Mouse (Mus musculus): ENCODE results near the gene Slc46a3. TPM values are rescaled to one million over a fixed set of nuclear protein-coding genes. Genes with fewer than 3 reads are reported as not detected.

The Slc46a3 gene
- 1 to 10 TPM; 3.4 to 3.5 TPM for total RNA-seq (2021)

- intact Hi-C loops (cut with DNase I): no loop called here
- peak; percentile 96 to 97 for DNase-seq
Observed at GRCm38 (mm10) chr5:147894455-147895076, at the start of gene Slc46a3. Slc46a3 (minus strand) TSS chr5:147894815.

DNA sequence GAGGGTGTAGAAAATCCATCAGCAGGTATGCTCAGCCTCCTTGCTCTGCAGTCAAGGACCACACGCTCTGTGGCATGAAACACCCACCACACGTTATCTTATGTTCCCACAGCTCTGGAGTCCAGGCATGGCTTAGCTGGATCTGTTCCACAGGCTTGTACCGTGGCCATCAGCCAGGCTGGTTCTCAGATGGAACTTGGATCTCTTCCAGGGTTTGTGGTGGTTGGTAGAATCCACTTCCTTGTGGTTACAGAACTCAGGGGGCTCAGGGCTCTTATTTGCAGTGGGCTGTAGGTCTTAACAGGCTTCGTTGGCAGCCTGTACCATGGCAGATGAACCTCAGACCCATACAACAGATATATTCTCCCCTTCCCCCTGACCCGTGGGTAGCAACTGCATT, 44.6 kb upstream of the Slc46a3 start:
- DNase-seq: peak; percentile 46 to 52
- intact Hi-C loops (cut with DNase I): no loop called here

DNA sequence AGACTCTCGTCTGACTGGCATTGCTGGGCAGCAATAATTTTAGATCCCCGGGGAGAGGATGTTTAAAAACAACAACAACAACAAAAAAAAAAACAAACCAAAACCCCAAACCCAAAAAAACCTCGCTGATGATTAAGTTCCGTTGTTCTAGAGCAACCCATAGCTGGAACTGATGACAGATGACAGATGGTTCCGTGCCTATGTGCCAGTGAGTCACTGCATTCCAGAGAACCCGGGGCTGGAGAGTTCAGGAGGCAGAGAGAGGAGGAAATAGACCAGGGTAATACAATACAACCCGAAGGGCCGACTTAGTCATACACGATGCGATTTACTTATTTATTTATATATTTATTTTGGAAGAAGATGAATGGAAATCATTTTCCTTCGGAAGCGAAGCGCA, 40.5 kb upstream of the Slc46a3 start:
- DNase-seq: no peak
- intact Hi-C loops (cut with DNase I): no loop called here

- DNase-seq: no peak
- intact Hi-C loops (cut with DNase I): no loop called here
Observed at GRCm38 (mm10) chr5:147928668-147929497, 34.3 kb upstream of the Slc46a3 start.

- intact Hi-C loops (cut with DNase I): no loop called here
- DNase-seq: peak in 1 of 2 experiments; percentile 43
Observed at GRCm38 (mm10) chr5:147925935-147926604, 31.5 kb upstream of the Slc46a3 start.

GRCm38 (mm10) chr5:147924621-147925020, 30.0 kb upstream of the Slc46a3 start:
- DNase-seq: no peak
- intact Hi-C loops (cut with DNase I): no loop called here

- intact Hi-C loops (cut with DNase I): loop anchor here (10.0 kb wide), 1 partner anchor 333 kb away; no protein-coding TSS in a partner anchor
Observed at GRCm38 (mm10) chr5:147918044-147918846, 23.6 kb upstream of the Slc46a3 start.

GRCm38 (mm10) chr5:147916171-147916570, 21.6 kb upstream of the Slc46a3 start:
- DNase-seq: no peak
- intact Hi-C loops (cut with DNase I): loop anchor here (1.0 to 10.0 kb wide), 2 partner anchors 42 to 331 kb away; no protein-coding TSS in a partner anchor

More at GRCm38 (mm10) chr5:147918044-147918846, 23.6 kb upstream of the Slc46a3 start:
- DNase-seq: peak; percentile 18 to 42

DNA sequence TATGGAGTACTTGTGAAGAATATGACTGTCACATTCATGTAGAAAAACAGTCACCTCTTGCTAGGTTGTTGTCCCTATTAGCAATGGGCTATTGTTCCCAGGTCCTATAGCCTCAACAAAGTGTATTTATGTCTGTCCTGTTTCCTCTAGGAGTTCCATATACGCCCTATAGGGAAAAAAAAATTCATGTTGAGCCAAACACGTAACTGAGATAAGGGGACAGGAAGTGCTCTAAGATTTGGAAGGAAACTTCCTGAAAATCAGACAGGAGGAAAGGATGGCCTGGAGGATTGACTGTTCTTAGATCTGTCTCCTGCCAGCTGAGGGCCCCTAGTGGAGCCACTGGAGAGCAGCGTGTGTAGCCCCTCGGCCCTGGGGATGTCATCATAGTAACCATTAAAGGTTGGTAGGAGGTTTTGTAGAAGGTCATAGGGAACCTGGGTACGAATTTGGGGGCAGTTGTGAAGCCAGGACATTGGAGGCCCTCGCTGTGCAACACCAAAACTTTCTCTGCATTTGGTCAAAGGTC, 20.5 kb upstream of the Slc46a3 start:
- no peak for DNase-seq
- intact Hi-C loops (cut with DNase I): loop anchor here (10.0 kb wide), 1 partner anchor 330 kb away; no protein-coding TSS in a partner anchor

- intact Hi-C loops (cut with DNase I): loop anchor here (10.0 kb wide), 1 partner anchor 329 kb away; no protein-coding TSS in a partner anchor
- peak in 1 of 2 experiments; percentile 15 for DNase-seq
Observed at GRCm38 (mm10) chr5:147913241-147913842, 18.7 kb upstream of the Slc46a3 start.

DNA sequence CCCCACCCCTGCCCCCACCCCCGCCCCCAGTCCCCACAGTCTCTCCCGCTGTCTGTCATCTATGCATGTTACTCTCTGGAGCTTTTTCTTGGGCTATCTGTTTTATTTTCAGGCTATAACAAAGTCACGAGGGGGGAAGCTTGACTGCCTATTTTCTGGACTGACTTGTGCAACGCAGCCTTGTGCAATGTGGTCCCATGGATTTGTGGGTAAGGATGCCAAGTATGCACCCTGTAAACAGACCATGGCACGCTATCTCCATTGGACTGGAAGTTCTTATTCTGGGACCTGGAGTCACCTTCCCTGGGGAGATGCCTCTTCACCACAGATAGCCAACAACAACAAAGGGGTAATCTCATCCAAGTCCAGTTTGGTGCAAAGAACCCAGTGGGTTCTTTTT, 17.1 kb upstream of the Slc46a3 start:
- DNase-seq: peak in 1 of 2 experiments; percentile 11
- intact Hi-C loops (cut with DNase I): loop anchor here (10.0 kb wide), 1 partner anchor 327 kb away; no protein-coding TSS in a partner anchor

DNA sequence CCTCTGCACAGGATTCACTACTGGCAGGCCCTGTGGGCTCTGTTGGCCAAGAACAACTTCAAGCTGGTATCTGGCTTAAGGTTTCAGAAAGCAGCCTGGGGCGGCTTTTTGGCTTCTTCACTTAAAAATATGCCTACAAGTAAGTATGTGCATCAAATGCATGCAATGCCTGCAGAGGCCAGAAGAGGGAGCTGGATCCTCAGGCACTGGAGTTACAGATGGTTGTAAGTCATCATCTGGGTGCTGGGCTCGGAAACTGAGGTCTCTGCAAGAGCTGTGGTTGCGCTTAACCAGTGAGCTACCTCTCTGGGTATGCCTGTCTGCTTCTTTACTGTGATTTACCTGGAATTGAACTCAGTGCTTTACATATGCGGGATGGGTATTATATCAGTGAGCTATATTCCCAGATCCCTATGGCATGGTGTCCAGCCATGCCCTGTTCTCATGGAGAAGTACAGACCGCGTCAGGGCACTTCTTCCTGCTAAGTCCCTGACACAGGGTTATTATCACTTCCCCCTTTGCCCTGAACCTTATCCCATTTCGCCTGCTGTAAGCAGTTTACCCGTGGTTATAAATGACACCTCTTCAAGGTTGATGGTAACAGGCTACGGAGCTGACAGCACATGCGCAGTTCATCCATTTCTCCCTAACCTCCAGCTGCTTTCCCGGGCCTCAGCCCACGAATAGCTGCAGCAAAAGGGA, 16.3 kb upstream of the Slc46a3 start:
- intact Hi-C loops (cut with DNase I): loop anchor here (10.0 kb wide), 1 partner anchor 326 kb away; no protein-coding TSS in a partner anchor
- DNase-seq: peak in 1 of 2 experiments; percentile 19

DNA sequence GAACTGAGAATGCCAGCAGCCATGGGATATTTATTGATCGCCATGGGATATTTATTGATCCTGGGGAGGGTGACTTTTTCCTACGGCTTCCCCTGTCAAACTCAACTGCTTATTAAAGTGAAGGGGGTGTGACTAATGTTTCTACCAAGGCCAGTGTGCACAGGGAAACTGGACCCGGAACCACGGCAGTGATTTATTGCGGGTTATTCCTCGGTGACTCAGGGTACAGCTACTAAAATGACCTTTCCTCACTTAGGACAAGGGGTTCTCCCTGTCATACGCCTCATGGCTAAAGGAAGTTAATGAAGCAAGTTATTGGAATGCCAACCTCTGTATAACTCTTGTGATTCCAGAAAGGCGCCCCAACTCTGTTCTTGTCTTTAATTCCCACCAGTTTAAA, 13.2 kb upstream of the Slc46a3 start:
- DNase-seq: no peak
- intact Hi-C loops (cut with DNase I): no loop called here

GRCm38 (mm10) chr5:147907144-147907543, 12.5 kb upstream of the Slc46a3 start:
- intact Hi-C loops (cut with DNase I): no loop called here

GRCm38 (mm10) chr5:147903166-147903565, 8.6 kb upstream of the Slc46a3 start:
- intact Hi-C loops (cut with DNase I): no loop called here
- no peak for DNase-seq

More at GRCm38 (mm10) chr5:147907144-147907543, 12.5 kb upstream of the Slc46a3 start:
- no peak for DNase-seq

DNA sequence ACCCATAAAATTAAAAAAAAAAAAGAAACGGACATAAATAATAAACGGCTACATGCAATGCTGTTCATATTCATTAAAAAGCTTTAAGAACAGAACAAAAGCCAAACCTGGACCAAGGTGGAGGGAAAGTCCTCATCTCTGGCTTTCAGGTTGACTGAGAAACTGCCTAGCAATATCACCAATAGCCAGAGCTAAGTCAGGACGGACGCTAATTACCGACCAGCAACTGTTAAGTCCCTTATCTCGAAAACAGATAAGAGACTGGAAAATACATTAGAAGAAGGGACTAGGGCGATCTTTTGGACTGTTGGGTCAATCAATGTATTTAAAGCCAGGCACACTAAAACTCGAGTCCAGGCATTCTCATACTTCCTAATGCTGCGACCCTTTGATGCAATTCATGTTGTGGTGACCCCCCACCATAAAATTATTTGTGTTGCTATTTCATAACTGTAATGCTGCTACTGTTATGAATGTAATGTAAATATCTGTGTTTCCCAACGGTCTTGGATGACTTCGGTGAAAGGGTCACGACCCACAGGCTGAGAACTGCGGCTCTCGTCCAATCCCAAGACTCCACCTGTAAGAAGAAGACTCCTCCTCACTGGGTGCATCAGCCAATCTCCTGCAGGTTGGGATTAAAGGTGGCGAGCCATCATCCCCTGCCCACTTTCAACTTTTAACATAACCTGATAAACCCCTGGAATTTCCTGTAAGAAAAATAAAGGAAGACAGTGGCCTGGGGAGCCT, 7.6 kb upstream of the Slc46a3 start:
- intact Hi-C loops (cut with DNase I): no loop called here
- no peak for DNase-seq

DNA sequence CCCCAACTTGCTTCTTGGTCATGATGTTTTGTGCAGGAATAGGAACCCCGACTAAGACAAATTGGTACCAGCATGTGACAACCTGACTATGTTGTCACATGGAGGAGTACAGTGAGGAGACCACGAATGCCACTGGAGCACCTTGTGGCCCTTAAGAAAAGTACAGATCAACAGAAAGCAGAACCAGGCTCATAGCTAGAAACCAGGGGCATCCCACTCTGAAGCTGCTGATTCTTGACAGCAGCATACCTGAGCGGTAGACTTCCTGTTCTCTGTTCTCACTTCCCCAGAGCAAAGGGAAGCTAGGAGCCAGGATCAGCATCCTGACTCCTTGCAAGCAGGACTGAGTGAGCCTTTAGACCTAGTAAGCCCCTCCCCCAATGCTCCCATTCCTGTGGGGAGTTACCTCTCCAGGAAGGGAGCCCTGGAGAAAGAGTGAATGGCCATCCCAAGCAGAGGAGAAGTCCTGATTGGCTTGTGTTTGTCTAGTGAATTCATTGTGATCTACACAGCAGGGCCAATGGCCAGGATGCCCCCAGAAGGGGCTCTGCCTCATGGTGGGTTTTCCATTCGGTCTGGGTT, 4.4 kb upstream of the Slc46a3 start:
- intact Hi-C loops (cut with DNase I): no loop called here
- DNase-seq: no peak

- intact Hi-C loops (cut with DNase I): no loop called here
- DNase-seq: no peak
Observed at GRCm38 (mm10) chr5:147898254-147898653, 3.6 kb upstream of the Slc46a3 start.

Measured in heart, postnatal 10 days (tissue).